Mouse (Mus musculus): ENCODE results near the gene Tipin. TPM values are rescaled to one million over a fixed set of nuclear protein-coding genes. Genes with fewer than 3 reads are reported as not detected.
"Not testable (repeated sequence)": the region's sequence is repeated elsewhere in the genome, so short reads cannot be mapped to it uniquely, and the experiment has no call there.

Tipin gene
- total RNA-seq, 2 experiments from 2014 or later = 17.7 to 18.2 TPM

- not testable (repeated sequence) for DNase-seq (ENCODE audit: low spot score in 2 of 2)
Observed at GRCm38 (mm10) chr9:64268836-64269235, 12.5 kb upstream of the Tipin start.

GRCm38 (mm10) chr9:64271249-64271648 lies 10.1 kb upstream of the Tipin start:
- no peak for DNase-seq (ENCODE audit: low spot score in 2 of 2)

- peak; percentile 53 to 74 for DNase-seq (ENCODE audit: low spot score in 2 of 2)
Observed at GRCm38 (mm10) chr9:64272611-64273010, 8.8 kb upstream of the Tipin start.

GRCm38 (mm10) chr9:64273757-64274156 lies 7.6 kb upstream of the Tipin start:
- no peak for DNase-seq (ENCODE audit: low spot score in 2 of 2)

- DNase-seq (ENCODE audit: low spot score in 2 of 2) = no peak
Observed at GRCm38 (mm10) chr9:64274291-64274690, 7.1 kb upstream of the Tipin start.

- DNase-seq (ENCODE audit: low spot score in 2 of 2) = no peak
Observed at GRCm38 (mm10) chr9:64274919-64275318, 6.5 kb upstream of the Tipin start.

- peak; percentile 63 to 69 for DNase-seq (ENCODE audit: low spot score in 2 of 2)
Observed at GRCm38 (mm10) chr9:64277706-64278105, 3.7 kb upstream of the Tipin start.

GRCm38 (mm10) chr9:64278665-64279310 lies 2.6 kb upstream of the Tipin start:
- no peak for DNase-seq (ENCODE audit: low spot score in 2 of 2)

GRCm38 (mm10) chr9:64281781-64282178 lies 399 bp downstream of the Tipin start:
- no peak for DNase-seq (ENCODE audit: low spot score in 2 of 2)

GRCm38 (mm10) chr9:64282404-64282987 lies 1.1 kb downstream of the Tipin start:
- no peak for DNase-seq (ENCODE audit: low spot score in 2 of 2)

- DNase-seq (ENCODE audit: low spot score in 2 of 2) = not testable (repeated sequence)
Observed at GRCm38 (mm10) chr9:64303086-64303485, 21.7 kb downstream of the Tipin start.

GRCm38 (mm10) chr9:64306476-64307312 lies 25.3 kb downstream of the Tipin start:
- no peak for DNase-seq (ENCODE audit: low spot score in 2 of 2)

- DNase-seq (ENCODE audit: low spot score in 2 of 2) = peak in 1 of 2 experiments; percentile 1
Observed at GRCm38 (mm10) chr9:64310996-64311785, 29.8 kb downstream of the Tipin start.

- DNase-seq (ENCODE audit: low spot score in 2 of 2) = no peak
Observed at GRCm38 (mm10) chr9:64312128-64312527, 30.7 kb downstream of the Tipin start.

- DNase-seq (ENCODE audit: low spot score in 2 of 2) = no peak
Observed at GRCm38 (mm10) chr9:64314696-64315095, 33.3 kb downstream of the Tipin start.

GRCm38 (mm10) chr9:64316986-64317385 lies 35.6 kb downstream of the Tipin start:
- no peak for DNase-seq (ENCODE audit: low spot score in 2 of 2)

- no peak for DNase-seq (ENCODE audit: low spot score in 2 of 2)
Observed at GRCm38 (mm10) chr9:64323976-64324375, 42.6 kb downstream of the Tipin start.

GRCm38 (mm10) chr9:64335825-64336224 lies 54.4 kb downstream of the Tipin start:
- no peak for DNase-seq (ENCODE audit: low spot score in 2 of 2)

- DNase-seq (ENCODE audit: low spot score in 2 of 2) = no peak
Observed at GRCm38 (mm10) chr9:64339361-64339760, 58.0 kb downstream of the Tipin start.

GRCm38 (mm10) chr9:64340351-64341253 lies 59.2 kb downstream of the Tipin start:
- DNase-seq (ENCODE audit: low spot score in 2 of 2) = peak; percentile 63 to 82

Measured in layer of hippocampus, postnatal 14 days (tissue).